Mouse (Mus musculus): ENCODE data around the gene Ank3.

Gene Ank3

DNA sequence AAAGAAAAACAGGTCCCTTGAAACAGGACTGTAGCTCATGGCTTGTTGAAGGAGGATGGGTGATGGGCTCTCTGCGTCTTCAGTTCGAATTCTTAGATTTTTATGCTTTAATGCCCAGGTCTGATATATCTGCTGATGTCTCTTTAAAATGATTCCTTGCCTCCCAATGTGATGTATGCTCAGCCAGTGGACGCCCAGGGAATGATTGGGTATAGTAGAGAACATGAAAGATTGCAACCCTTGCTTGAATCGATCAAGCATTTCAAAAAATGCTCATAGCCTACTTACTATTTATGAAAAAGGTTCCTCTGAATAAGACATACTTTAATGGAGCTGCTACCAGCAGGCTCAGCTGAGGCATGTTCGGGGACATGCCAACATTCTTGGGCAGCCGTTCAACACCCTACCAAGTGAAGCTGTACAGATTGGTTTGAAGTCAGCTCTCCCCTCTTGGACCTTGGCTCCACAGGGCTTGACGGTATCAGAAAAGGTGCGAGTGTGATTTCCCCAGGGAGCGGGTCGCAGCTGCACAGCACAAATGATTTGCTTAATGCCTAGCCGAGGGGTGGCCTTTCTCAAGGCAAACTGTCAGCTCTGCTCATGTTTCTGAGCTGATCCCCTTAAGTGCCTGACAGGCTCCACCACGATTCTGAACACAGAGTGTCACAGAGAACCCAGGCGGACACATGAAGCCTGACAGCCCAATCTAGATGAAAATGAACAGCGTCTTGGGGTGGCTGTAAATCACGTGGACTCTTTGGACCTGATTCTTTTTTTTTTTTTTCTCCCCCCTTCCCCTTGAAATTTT lies 136.8 kb downstream of the Ank3 start:
- peak; percentile 63 for DNase-seq (ENCODE audit: low read depth, low spot score)

DNA sequence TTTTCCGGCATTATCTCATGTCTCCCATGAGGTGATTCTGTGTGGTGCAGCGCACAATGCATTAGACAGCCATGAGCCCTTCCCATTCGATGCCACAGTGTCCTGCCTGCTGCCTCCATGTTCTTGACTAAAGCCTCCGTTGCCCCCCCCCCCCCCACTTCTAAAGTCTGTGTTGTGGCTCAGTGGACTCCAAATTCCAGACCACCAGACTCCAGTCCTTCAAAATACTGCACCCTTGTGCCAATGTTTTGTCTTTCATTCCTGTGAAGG lies 137.3 kb downstream of the Ank3 start:
- no peak for DNase-seq (ENCODE audit: low read depth, low spot score)

DNA sequence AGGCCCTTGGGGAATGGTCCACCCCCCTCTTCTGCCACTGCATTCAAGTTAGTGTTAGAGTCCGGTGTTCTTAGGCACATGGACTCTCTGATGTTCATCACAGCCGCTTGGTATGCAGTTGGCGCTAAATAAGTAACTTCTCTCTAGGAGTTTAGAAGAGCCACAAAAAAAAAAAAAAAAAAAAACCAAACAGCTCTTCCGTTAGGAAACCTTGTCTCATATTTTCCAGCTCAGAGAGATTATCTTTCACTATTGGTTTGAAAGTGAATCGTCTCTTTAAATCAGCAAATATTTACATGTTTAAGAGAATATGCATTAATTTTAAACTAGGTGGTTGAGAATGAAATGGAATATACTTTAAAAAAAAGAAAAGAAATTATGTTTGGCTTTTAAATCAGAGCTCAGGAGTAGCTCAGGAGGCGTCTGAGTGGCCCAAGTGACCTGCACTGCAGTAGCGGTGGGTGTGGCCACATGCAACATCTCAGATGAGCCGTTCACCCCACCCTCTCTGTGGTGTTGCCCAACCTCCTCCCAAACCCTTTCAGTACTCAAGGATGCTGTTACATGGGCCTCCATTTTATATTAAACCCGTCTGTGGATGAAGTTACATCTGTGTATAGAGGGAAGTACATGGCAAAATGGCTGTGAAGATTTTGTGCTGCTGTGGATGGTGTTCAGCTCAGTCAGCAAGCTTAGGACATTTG lies 138.0 kb downstream of the Ank3 start:
- no peak for DNase-seq (ENCODE audit: low read depth, low spot score)

DNA sequence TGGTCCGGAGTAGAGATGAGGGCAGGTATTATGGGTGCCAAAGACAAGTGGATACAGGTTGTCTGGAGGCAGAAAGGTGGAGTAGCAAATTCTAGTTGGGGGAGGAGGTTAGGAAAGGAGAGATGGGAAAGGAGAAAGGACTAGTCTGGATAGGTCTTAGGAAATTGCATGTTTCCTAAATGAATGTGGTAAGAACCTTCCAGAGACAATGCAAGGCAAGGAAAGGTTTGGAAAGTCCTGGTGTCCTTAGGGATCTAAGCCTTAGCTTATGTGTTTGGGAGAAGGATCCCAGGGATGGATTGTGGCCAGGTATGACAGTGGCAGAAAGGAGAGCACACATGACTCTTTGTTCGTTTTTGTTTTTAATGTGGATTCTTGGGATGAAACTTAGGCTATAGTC lies 139.7 kb downstream of the Ank3 start:
- no peak for DNase-seq (ENCODE audit: low read depth, low spot score)

DNA sequence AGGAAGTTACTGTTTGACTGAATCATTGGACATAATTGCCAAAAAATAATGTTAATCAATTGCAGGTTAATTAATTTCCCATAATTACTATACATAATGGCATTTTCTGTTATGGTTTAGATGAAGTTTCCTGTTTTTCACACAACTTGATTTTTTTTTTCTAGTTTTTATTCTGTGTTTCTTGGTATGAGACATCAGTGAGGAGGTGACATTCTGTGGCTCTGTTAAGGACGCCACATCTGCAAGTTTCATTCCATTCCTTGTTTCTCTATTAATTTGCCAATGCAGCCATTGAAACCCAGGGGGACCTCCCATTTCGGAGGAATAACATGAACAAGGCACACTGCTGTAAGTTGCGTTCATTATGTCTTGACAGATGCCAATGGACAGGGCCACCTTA lies 143.9 kb downstream of the Ank3 start:
- no peak for DNase-seq (ENCODE audit: low read depth, low spot score)

DNA sequence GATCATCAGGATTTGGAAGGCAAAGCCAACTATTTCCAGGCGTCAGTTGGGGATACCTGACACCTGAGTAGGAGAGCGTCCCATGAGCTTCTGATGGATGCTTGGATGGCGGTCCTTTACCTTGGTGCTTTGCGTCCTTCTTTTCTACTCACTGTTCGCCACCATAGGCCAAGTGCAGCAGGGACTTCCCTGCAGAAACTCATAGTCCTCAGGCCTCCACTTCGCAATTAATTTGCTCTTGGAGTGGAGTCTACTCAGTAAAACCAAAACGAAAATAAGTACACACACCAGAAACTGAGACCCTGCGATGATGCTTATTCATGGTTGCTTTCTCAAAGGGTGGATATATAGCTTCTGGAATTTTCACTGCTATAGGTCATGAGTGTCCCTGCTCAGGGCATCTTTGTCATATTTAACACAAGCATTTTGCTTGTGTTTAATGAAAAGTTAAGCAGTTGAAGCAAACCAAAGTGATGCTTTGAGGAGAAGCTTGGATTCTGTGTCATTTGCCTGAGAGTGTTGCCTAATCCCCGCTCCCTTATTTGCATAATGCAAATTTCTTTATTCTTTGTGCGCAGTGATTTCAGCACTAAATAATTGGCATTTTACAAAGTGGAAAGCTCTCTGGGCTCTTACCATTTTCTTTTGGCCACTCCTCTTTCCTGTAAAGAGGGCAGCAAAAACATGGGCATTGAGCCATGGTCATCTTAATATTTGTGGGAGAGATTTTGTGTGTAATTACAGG lies 145.5 kb downstream of the Ank3 start:
- DNase-seq (ENCODE audit: low read depth, low spot score): no peak

DNA sequence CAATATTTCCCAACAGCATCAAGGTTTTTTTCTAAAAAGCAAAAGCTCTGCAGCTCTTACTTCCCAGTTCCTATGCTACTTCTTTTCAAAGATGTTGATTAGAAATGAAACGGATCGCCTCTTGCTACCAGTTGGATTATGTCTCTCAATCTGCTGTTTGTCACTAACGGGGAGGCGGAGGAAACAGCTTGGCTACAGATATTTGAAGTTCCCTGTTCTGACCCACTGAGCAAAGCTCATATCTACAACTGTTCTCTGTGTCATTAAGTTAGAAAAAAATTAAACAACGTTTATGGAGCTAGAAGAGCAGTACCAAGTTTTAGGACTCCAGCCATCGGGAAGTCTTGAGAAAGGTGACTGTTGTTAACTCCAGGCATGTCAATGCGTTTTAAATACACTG lies 146.1 kb downstream of the Ank3 start:
- no peak for DNase-seq (ENCODE audit: low read depth, low spot score)

DNA sequence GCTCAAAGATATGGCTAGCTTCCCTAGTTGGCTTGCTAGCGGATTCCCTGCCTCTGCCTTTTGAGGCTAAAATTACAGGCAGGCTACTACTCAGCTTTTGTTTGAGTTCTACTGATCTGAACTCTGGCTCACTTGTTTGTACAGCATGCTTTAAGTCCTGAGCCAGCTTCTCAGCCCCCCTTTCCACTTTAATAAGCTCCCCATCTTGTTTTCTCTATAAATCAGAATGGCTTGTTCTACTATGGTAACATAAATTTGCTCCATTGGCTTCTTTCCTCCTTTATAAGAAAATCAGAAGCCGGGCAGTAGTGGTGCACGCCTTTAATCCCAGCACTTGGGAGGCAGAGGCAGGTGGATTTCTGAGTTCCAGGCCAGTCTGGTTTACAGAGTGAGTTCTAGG lies 147.4 kb downstream of the Ank3 start:
- DNase-seq (ENCODE audit: low read depth, low spot score): no peak

DNA sequence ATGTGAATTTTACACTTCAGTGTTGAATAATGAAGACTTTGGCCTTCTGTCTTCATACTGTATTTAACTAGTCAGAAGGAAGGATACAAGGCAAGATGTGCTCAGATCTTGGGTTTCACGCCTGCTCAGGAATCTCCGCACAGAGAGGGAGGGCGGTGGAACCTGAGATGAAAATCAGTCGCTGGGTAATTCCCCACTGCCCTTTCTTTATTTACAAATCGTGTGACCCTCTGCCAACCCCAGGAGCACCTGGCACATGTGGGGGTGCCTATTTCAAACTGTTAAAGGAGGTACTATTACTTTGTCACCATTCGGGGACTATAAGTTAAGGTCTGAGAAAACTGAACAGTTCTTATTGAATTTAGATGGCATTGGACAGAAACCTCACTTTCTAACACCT lies 148.1 kb downstream of the Ank3 start:
- DNase-seq (ENCODE audit: low read depth, low spot score): no peak

DNA sequence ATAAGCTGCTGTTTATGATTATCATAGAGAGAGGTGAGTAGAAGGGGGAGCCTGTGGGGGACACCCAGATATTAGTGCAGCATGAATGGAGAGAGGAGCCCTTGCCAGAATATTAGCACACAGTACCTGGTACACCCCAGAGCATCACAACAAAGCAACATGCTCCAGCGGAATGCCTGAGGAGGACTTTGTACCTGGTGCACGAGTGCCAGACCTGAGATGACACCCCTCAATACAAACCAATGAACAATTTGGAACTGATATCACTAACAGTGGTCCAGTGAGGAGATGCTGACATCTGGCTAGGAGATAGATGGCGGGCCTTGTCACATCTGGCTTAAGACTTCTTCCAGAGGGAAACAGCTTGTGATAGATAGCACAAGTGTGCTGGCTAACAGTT lies 150.2 kb downstream of the Ank3 start:
- DNase-seq (ENCODE audit: low read depth, low spot score): no peak

DNA sequence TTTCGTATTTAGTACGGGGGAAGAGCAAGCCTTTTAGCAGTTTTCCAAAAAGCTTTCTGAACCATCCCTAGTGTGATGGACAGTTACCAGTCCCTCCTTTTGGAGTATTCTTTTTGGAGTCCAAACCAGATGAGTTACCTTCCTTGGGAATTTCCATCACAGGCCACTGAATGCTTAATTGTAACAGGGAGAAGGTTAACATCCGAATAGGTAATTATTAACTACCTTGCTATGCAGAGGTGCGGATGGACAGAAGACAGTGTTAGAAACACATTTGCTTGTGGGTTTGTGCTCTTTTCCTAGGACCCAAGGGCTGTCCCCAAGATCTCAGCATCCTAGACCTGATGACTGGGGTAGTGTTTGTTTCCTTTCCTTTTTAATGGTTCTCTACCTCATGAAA lies 150.6 kb downstream of the Ank3 start:
- no peak for DNase-seq (ENCODE audit: low read depth, low spot score)

DNA sequence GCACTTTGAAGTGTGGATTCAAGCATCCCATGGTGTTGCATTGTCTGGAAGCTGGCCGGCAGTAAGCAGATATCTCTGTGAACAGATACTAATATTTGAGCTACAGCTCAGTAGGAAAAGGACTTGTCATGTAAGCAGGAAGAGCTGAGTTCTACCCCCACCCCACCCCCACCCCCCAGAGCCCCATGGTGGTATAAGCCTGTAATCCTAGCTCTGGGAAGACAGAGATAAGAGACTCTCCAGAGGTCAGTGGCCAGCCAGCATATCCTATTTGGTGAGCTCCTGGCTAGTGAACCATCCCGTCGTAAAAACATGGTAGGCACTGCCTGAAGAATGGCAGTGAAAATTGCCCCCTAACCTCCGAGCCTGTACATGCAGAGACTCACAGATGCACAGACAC lies 152.3 kb downstream of the Ank3 start:
- DNase-seq (ENCODE audit: low read depth, low spot score): no peak

DNA sequence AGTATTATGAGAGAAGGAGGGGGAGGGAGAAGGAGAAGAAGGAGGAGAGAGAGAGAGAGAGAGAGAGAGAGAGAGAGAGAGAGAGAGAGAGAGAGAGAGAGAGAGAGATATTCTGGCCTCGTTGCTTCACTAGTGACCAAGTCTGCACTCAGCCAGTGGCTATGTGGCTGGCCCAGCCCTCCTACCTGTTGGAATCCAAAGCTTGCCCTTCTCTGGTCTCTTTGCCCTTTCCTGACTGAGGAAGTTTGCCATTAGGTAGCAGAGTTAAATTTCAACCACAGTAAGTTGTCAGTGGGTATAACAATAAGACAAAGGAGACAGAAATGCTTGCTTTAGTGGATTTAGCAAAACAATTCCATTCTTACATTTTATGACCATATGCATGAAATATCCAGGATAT lies 154.5 kb downstream of the Ank3 start:
- no peak for DNase-seq (ENCODE audit: low read depth, low spot score)

DNA sequence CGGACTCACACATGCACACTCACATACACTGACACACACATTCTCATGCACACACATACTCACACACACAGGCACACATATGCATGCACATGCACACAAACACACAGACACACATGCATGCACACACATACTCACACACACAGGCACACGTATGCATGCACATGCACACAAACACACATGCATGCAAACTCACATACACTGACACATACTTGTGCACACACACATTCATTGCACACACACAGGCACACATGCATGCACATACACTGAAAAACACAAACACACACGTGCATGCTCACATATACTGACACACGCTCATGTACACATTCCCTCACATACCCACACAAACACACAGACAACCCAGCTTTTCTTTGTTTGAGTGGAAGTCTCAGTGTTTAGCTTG lies 157.0 kb downstream of the Ank3 start:
- DNase-seq (ENCODE audit: low read depth, low spot score): no peak

DNA sequence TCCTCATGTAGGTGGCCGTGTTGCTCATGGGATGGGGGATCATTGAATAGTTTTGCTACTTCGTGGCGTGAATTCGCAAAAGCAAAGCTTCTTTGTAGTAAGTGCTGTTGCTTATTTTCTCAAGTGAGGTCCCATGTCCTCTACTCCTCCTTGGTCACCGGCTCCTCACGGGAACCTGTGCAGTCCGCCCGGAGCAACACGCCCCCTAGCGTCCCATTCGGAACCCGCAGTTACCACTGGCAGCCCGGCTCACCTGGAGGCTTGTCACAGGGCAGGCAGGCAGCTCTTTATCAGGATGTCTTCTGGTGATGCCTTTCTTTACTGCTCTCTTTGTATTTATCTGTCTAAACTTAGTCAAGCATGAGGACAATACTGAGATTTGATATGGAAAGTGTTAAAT lies 157.7 kb downstream of the Ank3 start:
- no peak for DNase-seq (ENCODE audit: low read depth, low spot score)

DNA sequence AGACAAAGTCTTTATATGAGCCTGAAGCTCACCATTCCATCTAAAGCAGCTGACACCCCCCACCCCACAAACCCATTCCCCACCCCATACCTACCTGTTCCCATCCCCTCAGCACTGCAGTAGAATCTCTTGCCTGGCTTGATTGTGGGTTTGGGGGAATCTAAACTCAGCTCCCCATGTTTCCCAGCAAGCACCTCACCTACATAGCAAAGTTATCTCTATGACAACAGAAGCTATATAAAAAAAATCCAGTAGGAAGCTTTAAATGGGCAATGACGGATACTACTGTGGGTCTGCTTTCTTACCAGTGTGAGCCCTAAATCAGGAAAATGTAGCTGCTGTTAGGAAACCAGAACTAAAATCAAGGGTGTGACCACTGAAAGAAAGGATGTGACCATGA lies 161.7 kb downstream of the Ank3 start:
- DNase-seq (ENCODE audit: low read depth, low spot score): no peak

DNA sequence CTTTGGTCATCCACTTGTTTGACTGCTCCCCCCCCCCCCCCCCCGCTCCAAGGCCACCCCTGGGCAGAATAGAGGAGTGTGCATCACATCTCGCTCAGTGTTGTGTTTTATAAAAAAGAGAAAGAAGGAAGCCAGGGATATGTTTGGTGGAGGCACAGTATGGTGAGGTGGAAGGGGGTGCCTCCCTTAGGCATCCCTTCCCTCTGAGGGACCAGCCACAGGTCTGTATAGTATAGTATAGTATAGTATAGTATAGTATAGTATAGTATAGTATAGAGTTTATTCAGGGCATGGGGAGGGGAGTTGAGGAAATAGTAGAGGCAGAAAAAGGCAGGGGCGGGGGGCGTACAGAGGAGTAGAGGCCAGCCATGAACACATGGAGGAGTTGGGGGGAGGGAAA lies 164.4 kb downstream of the Ank3 start:
- no peak for DNase-seq (ENCODE audit: low read depth, low spot score)

DNA sequence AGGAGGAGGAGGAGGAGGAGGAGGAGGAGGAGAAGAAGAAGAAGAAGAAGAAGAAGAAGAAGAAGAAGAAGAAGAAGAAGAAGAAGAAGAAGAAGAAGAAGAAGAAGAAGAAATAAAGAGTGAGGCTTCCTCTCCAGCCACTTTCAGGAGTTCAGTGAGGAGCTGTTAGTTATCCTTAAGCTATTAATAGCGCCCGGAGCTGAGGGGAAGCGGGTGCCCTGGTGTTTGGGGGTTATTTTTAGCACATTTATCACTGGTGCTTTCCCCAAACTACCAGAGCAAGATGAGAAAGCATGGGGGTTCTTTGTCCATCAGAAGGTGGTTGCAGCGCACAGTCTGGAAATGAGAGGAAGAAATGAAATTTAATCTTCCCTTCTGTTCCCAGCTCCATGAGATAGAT lies 166.5 kb downstream of the Ank3 start:
- DNase-seq (ENCODE audit: low read depth, low spot score): no peak

DNA sequence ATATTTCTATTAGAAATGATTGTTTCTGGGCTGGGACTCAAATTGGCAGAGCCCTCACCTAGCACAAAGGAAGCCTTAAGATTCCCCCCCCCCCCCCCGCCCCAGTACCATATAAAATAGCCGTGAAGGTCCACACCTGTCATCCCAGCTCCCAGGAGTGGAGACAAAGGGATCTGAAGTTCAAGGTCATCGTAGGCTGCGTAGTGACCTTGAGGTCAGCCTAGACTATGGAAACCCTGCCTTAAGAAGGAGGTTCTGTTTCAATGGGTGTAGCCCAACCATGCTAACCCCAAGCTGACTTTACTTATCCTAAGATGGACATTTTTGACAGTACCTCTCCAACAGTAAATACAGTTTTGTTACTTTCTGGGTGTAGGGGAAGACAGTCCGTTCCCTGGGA lies 170.4 kb downstream of the Ank3 start:
- no peak for DNase-seq (ENCODE audit: low read depth, low spot score)

DNA sequence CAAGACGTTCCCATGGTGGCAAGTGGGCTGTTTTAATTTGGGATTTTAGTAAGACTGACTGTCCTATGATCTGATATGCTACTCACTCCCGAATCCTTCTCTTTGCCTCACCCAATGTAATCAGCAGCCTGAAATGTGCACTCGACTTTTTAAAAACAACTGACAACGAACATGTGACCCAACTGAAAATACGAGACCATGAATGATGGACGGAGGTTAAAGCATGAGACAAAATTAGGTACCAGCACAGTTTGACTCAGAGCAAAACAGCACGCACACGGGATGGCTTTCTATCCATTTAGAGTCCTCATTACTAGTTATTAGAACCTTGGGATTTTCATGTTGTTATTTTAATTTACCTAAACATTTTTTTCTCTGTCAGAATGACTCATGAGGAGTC lies 171.2 kb downstream of the Ank3 start:
- DNase-seq (ENCODE audit: low read depth, low spot score): no peak

DNA sequence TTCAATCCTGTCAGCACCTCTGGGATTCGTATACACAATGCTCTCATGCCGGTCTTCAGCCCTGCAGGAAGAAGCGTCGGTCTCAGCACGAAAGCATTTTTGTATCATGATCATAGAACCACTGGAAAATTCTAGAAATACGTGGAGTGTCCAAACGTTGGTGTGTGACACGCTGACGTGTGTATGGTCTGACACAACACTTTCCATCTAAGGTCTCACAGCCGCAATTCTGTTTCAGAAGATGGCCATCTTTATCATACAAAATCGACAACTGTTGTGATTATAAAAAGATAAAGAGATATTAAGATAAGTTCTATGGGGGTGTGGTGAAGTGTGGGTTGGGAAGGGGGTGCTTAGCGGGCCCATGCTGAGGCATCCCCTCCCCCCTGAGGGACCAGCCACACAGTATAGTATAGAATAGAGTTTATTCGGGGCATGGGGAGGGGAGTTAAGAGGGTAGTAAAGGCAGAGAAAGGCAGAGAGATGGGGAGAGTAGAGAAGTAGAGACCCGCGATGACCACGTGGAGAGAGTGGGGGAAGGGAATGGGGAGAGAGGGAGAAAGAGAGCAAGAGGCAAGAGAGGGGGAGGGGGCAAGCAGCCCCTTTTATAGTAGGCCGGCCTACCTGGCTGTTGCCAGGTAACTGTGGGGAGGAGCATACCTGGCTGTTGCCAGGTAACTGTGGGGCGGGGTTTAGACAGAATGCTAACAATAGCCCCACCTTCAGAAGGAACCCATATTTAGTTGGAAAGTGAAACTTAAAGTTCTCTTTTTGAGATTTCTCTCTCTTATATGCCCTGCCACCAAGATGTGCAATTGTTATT lies 172.1 kb downstream of the Ank3 start:
- no peak for DNase-seq (ENCODE audit: low read depth, low spot score)

DNA sequence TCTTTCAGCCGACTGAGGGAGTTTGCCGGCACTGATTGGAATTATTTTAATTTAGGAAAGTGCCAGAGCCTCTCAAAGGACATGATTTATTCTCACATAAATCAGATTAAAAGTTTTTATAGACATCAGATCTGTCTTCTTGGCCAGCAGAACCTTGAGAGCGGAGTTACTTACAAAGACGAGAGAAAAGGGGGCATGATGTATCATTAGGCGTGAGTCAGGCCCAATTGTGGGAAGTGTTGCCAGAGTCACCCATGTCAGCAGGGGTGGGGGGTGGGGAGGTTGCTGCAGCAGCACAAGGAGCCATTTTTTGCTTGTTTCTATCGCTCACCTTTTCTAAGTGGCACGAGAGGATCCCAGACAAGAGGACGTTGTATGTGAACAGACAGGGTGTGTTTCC lies 172.8 kb downstream of the Ank3 start:
- DNase-seq (ENCODE audit: low read depth, low spot score): peak; percentile 60
